Mouse (Mus musculus) erythroblast, embryonic 14.5 days (primary cell): Measurements from ENCODE around the gene Ccdc155. TPM values are rescaled to one million over a fixed set of nuclear protein-coding genes. Genes with fewer than 3 reads are reported as not detected.
A peak's percentile ranks its signal among the peaks of the same experiment; 100 is the strongest.

Experiments used
- H3K27me3 ChIP-seq: 2 replicates; pipeline ENCODE4 v1.6.1; 2012; ENCODE audit warnings: inconsistent platforms; ENCODE audit not compliant: control insufficient read depth
- H3K36me3 ChIP-seq: 2 replicates; pipeline ENCODE4 v1.6.1; 2012; ENCODE audit warnings: mild to moderate bottlenecking, inconsistent platforms; ENCODE audit not compliant: control insufficient read depth
- H3K4me1 ChIP-seq: 2 replicates; pipeline ENCODE4 v1.6.1; 2012; ENCODE audit warnings: inconsistent platforms; ENCODE audit not compliant: control insufficient read depth
- H3K4me3 ChIP-seq: replicated peaks from 2 replicates; pipeline ENCODE3; 2012; ENCODE audit warnings: moderate library complexity, mild to moderate bottlenecking, inconsistent platforms
- H3K9me3 ChIP-seq: 2 replicates; pipeline ENCODE4 v1.6.1; 2012; ENCODE audit warnings: low read length, inconsistent platforms, mixed read lengths; ENCODE audit not compliant: control insufficient read depth
- GATA1 ChIP-seq: IDR thresholded peaks from 2 replicates; pipeline ENCODE4 v1.6.1; 2012; ENCODE audit warnings: low read length, inconsistent platforms, mixed read lengths
- TAL1 ChIP-seq: IDR thresholded peaks from 3 replicates; pipeline ENCODE4 v1.6.1; 2012; ENCODE audit warnings: low read length, inconsistent platforms, mixed read lengths
- polyA plus RNA-seq: library from polyadenylated mRNA; stranded (reverse); fragments of >175 nt; gene quantifications from 2 replicates; pipeline ENCODE4 v1.2.3, GENCODE M21; 2012

Ccdc155 gene
- polyA plus RNA-seq, 1 experiment, result 0.05 TPM

GRCm38 (mm10) chr7:45147267-45147666 is 57.4 kb downstream of the Ccdc155 start:
- Histone ChIP-seq H3K27me3 (no peaks in the 10 kb centered on the region), H3K4me3 (no peak overlapping the region), H3K4me1 (peaks cover 7% of the 10 kb centered on the region), H3K9me3 (no peaks in the 10 kb centered on the region), H3K36me3 (peaks cover 63% of the 10 kb centered on the region)
- TF ChIP-seq GATA1, result no peak
- no peak for TF ChIP-seq TAL1

- H3K4me1 ChIP-seq, result peaks cover under 1% of the 10 kb centered on the region
- no peak overlapping the region for H3K4me3 ChIP-seq
- TF ChIP-seq GATA1 (no peak), TAL1 (no peak)
- peaks cover 72% of the 10 kb centered on the region for H3K36me3 ChIP-seq
- no peaks in the 10 kb centered on the region for H3K27me3 ChIP-seq
- no peaks in the 10 kb centered on the region for H3K9me3 ChIP-seq
Measured at GRCm38 (mm10) chr7:45145460-45145859, 59.2 kb downstream of the Ccdc155 start.

GRCm38 (mm10) chr7:45144368-45145174 is 60.1 kb downstream of the Ccdc155 start:
- TF ChIP-seq TAL1 (no peak), GATA1 (no peak)
- Histone ChIP-seq H3K36me3 (peaks cover 72% of the 10 kb centered on the region), H3K27me3 (no peaks in the 10 kb centered on the region), H3K4me3 (no peak overlapping the region), H3K9me3 (no peaks in the 10 kb centered on the region), H3K4me1 (peaks cover 3% of the 10 kb centered on the region)

GRCm38 (mm10) chr7:45141914-45142313 is 62.8 kb downstream of the Ccdc155 start:
- Histone ChIP-seq H3K27me3 (no peaks in the 10 kb centered on the region), H3K9me3 (no peaks in the 10 kb centered on the region), H3K4me3 (no peak overlapping the region), H3K4me1 (peaks cover 27% of the 10 kb centered on the region), H3K36me3 (peaks cover 54% of the 10 kb centered on the region)
- TF ChIP-seq TAL1 (no peak), GATA1 (no peak)

- Histone ChIP-seq H3K4me1 (peaks cover 33% of the 10 kb centered on the region), H3K27me3 (no peaks in the 10 kb centered on the region), H3K36me3 (peaks cover 48% of the 10 kb centered on the region), H3K9me3 (no peaks in the 10 kb centered on the region), H3K4me3 (no peak overlapping the region)
- TF ChIP-seq GATA1 (no peak), TAL1 (no peak)
Measured at GRCm38 (mm10) chr7:45141319-45141718, 63.4 kb downstream of the Ccdc155 start.

- Histone ChIP-seq H3K27me3 (no peaks in the 10 kb centered on the region), H3K4me3 (no peak overlapping the region), H3K4me1 (peaks cover 45% of the 10 kb centered on the region), H3K9me3 (no peaks in the 10 kb centered on the region), H3K36me3 (peaks cover 37% of the 10 kb centered on the region)
- TF ChIP-seq GATA1 (no peak), TAL1 (no peak)
Measured at GRCm38 (mm10) chr7:45139904-45140723, 64.6 kb downstream of the Ccdc155 start.

GRCm38 (mm10) chr7:45138403-45138802 is 66.3 kb downstream of the Ccdc155 start:
- no peaks in the 10 kb centered on the region; the same call in 1 of the 2 replicates for H3K9me3 ChIP-seq
- H3K36me3 ChIP-seq, result peaks cover 27% of the 10 kb centered on the region
- peaks cover 60% of the 10 kb centered on the region for H3K4me1 ChIP-seq
- no peak overlapping the region for H3K4me3 ChIP-seq
- TF ChIP-seq GATA1, result no peak
- no peak for TF ChIP-seq TAL1
- H3K27me3 ChIP-seq, result no peaks in the 10 kb centered on the region

- peaks cover 63% of the 10 kb centered on the region for H3K4me1 ChIP-seq
- no peaks in the 10 kb centered on the region; the same call in 1 of the 2 replicates for H3K9me3 ChIP-seq
- peak overlapping the region; percentile 29 for H3K4me3 ChIP-seq
- no peaks in the 10 kb centered on the region for H3K27me3 ChIP-seq
- peaks cover 23% of the 10 kb centered on the region for H3K36me3 ChIP-seq
- 0 out of 3 replicates have a peak, but pooled peaks have one; percentile 5 for TF ChIP-seq TAL1
- TF ChIP-seq GATA1, result no peak
Measured at GRCm38 (mm10) chr7:45137171-45138006, 67.3 kb downstream of the Ccdc155 start.
